Mouse (Mus musculus): ENCODE data around the gene Dhx37.
A peak's percentile ranks its signal among the peaks of the same experiment; 100 is the strongest.

The Dhx37 gene

GRCm38 (mm10) chr5:125433793-125434337 is at the start of gene Dhx37:
TSS of gene Dhx37 (minus strand) at chr5:125434121.
- peak; percentile 95 for DNase-seq

- DNase-seq = no peak
Measured at GRCm38 (mm10) chr5:125482474-125482873, 48.6 kb upstream of the Dhx37 start.

- DNase-seq = no peak
Measured at GRCm38 (mm10) chr5:125480434-125481231, 46.7 kb upstream of the Dhx37 start.

- no peak for DNase-seq
Measured at GRCm38 (mm10) chr5:125479376-125479775, 45.5 kb upstream of the Dhx37 start.

GRCm38 (mm10) chr5:125478037-125478436 is 44.1 kb upstream of the Dhx37 start:
- DNase-seq = no peak

- DNase-seq = no peak
Measured at GRCm38 (mm10) chr5:125477533-125477932, 43.6 kb upstream of the Dhx37 start.

GRCm38 (mm10) chr5:125476799-125477198 is 42.9 kb upstream of the Dhx37 start:
- DNase-seq = no peak

- DNase-seq = peak; percentile 40
Measured at GRCm38 (mm10) chr5:125476286-125476625, 42.3 kb upstream of the Dhx37 start.

- DNase-seq = peak; percentile 95
Measured at GRCm38 (mm10) chr5:125475601-125476285, 41.8 kb upstream of the Dhx37 start, which contains the start of gene Aacs. TSS of gene Aacs (plus strand) at chr5:125475814.

GRCm38 (mm10) chr5:125475030-125475429 is 41.1 kb upstream of the Dhx37 start:
- no peak for DNase-seq

GRCm38 (mm10) chr5:125472796-125473475 is 39.0 kb upstream of the Dhx37 start:
- no peak for DNase-seq

GRCm38 (mm10) chr5:125470713-125471112 is 36.8 kb upstream of the Dhx37 start:
- DNase-seq = no peak

- no peak for DNase-seq
Measured at GRCm38 (mm10) chr5:125467261-125467660, 33.3 kb upstream of the Dhx37 start.

GRCm38 (mm10) chr5:125466483-125466882 is 32.6 kb upstream of the Dhx37 start:
- no peak for DNase-seq

- DNase-seq = peak; percentile 89
Measured at GRCm38 (mm10) chr5:125465701-125466106, 31.8 kb upstream of the Dhx37 start.

GRCm38 (mm10) chr5:125465192-125465591 is 31.3 kb upstream of the Dhx37 start:
- DNase-seq = no peak

GRCm38 (mm10) chr5:125461868-125462445 is 28.0 kb upstream of the Dhx37 start:
- peak; percentile 25 for DNase-seq

GRCm38 (mm10) chr5:125460574-125460973 is 26.7 kb upstream of the Dhx37 start:
- no peak for DNase-seq

GRCm38 (mm10) chr5:125457538-125457937 is 23.6 kb upstream of the Dhx37 start:
- no peak for DNase-seq

GRCm38 (mm10) chr5:125456100-125456499 is 22.2 kb upstream of the Dhx37 start:
- DNase-seq = no peak

- DNase-seq = no peak
Measured at GRCm38 (mm10) chr5:125452573-125452972, 18.7 kb upstream of the Dhx37 start.

GRCm38 (mm10) chr5:125449306-125449705 is 15.4 kb upstream of the Dhx37 start:
- DNase-seq = no peak

- DNase-seq = no peak
Measured at GRCm38 (mm10) chr5:125448631-125449030, 14.7 kb upstream of the Dhx37 start.

All from right cerebral cortex, postnatal 4 days (tissue).